Mouse (Mus musculus) CH12.LX (cell line): ENCODE measurements around the gene Lsm10. TPM values are rescaled to one million over a fixed set of nuclear protein-coding genes. Genes with fewer than 3 reads are reported as not detected.
A peak's percentile ranks its signal among the peaks of the same experiment; 100 is the strongest.

ENCODE experiments used
- DNase-seq: peaks from one replicate; pipeline ENCODE4 v3.0.0-alpha.2; 2013; ENCODE audit errors: extremely low read depth
- H3K27ac ChIP-seq: 2 replicates; pipeline ENCODE4 v1.5.1; 2012; ENCODE audit warnings: low read depth, mild to moderate bottlenecking, control low read depth, moderate library complexity; ENCODE audit not compliant: insufficient read depth
- H3K27me3 ChIP-seq: replicated peaks from 2 replicates; pipeline ENCODE3; 2012; ENCODE audit warnings: inconsistent platforms
- H3K36me3 ChIP-seq, 2 experiments: replicated peaks in 1 of 2; 2 replicates each; pipeline versions ENCODE3 to v1.6.1; 2012; ENCODE audit warnings: inconsistent platforms in 1 of 2, low read length in 1 of 2, mild to moderate bottlenecking in 1 of 2, mixed read lengths in 1 of 2, moderate library complexity in 1 of 2; ENCODE audit not compliant: control insufficient read depth in 1 of 2, insufficient read depth in 1 of 2
- H3K4me1 ChIP-seq, 2 experiments: 2 replicates each; pipeline ENCODE4 v1.6.1; 2012; ENCODE audit warnings: inconsistent platforms in 1 of 2, moderate library complexity in 1 of 2; ENCODE audit not compliant: insufficient read depth in 2 of 2, control insufficient read depth in 1 of 2
- H3K4me2 ChIP-seq: 2 replicates; pipeline ENCODE4 v1.6.1; 2012; ENCODE audit warnings: low read depth, mild to moderate bottlenecking, control low read depth; ENCODE audit not compliant: poor library complexity, insufficient read depth, severe bottlenecking
- H3K4me3 ChIP-seq, 3 experiments: fragments of 150-350 bp in 1 of 3; sonication (generic) in 1 of 3; replicated peaks in 1 of 3; 2 replicates each; pipeline versions ENCODE3 to v1.5.1; 2011 to 2012; ENCODE audit warnings: low read depth in 2 of 3, low read length in 2 of 3, mild to moderate bottlenecking in 2 of 3, moderate library complexity in 2 of 3, control low read depth in 1 of 3, improper control_type of control experiment in 1 of 3, inconsistent platforms in 1 of 3, mixed read lengths in 1 of 3; ENCODE audit not compliant: poor library complexity in 1 of 3
- H3K79me2 ChIP-seq: replicated peaks from 2 replicates; pipeline ENCODE4 v1.6.1; 2012; ENCODE audit warnings: mild to moderate bottlenecking, moderate library complexity; ENCODE audit not compliant: control insufficient read depth, poor library complexity, insufficient read depth, severe bottlenecking; ENCODE audit errors: extremely low read depth
- H3K9ac ChIP-seq: 2 replicates; pipeline ENCODE4 v1.6.1; 2012; ENCODE audit warnings: low read depth, mild to moderate bottlenecking, control low read depth, moderate library complexity; ENCODE audit not compliant: insufficient read depth
- H3K9me3 ChIP-seq: replicated peaks from 2 replicates; pipeline ENCODE3; 2012; ENCODE audit warnings: low read length, inconsistent platforms, mixed read lengths
- BHLHE40 ChIP-seq: IDR thresholded peaks from 2 replicates; pipeline ENCODE4 v1.6.1; 2011; ENCODE audit warnings: mild to moderate bottlenecking, low read depth, low read length, improper control_type of control experiment
- CHD2 ChIP-seq: IDR thresholded peaks from 2 replicates; pipeline ENCODE4 v1.6.1; 2011; ENCODE audit warnings: low read length, improper control_type of control experiment
- E2F4 ChIP-seq: IDR thresholded peaks from 2 replicates; pipeline ENCODE4 v1.6.1; 2011; ENCODE audit warnings: low read depth, low read length, improper control_type of control experiment; ENCODE audit not compliant: insufficient replicate concordance
- ELF1 ChIP-seq: IDR thresholded peaks from 2 replicates; pipeline ENCODE4 v1.6.1; 2014; ENCODE audit warnings: low read depth, mild to moderate bottlenecking, inconsistent platforms, low read length, improper control_type of control experiment
- EP300 ChIP-seq: IDR thresholded peaks from 2 replicates; pipeline ENCODE4 v1.6.1; 2011; ENCODE audit warnings: low read length, improper control_type of control experiment
- ETS1 ChIP-seq: conservative IDR thresholded peaks from 2 replicates; pipeline ENCODE4 v1.6.1; 2012; ENCODE audit warnings: low read depth, mild to moderate bottlenecking, inconsistent platforms, low read length, improper control_type of control experiment, moderate library complexity
- GABPA ChIP-seq: IDR thresholded peaks from 2 replicates; pipeline ENCODE4 v1.6.1; 2012; ENCODE audit warnings: low read depth, low read length, improper control_type of control experiment, inconsistent platforms; ENCODE audit not compliant: insufficient replicate concordance
- HCFC1 ChIP-seq: IDR thresholded peaks from 2 replicates; pipeline ENCODE4 v1.6.1; 2012; ENCODE audit warnings: low read depth, mild to moderate bottlenecking, inconsistent platforms, low read length, improper control_type of control experiment
- IRF4 ChIP-seq: IDR thresholded peaks from 2 replicates; pipeline ENCODE4 v1.6.1; 2014; ENCODE audit warnings: low read depth, mild to moderate bottlenecking, inconsistent platforms, low read length, improper control_type of control experiment
- JUN ChIP-seq: IDR thresholded peaks from 2 replicates; pipeline ENCODE4 v1.6.1; 2011; ENCODE audit warnings: low read depth, mild to moderate bottlenecking, low read length, improper control_type of control experiment, moderate library complexity; ENCODE audit not compliant: insufficient read depth
- KAT2A ChIP-seq: IDR thresholded peaks from 2 replicates; pipeline ENCODE4 v1.6.1; 2012; ENCODE audit warnings: low read length, improper control_type of control experiment, inconsistent platforms; ENCODE audit not compliant: insufficient replicate concordance
- MAFK ChIP-seq: IDR thresholded peaks from 2 replicates; pipeline ENCODE4 v1.6.1; 2011; ENCODE audit warnings: low read length, improper control_type of control experiment; ENCODE audit not compliant: insufficient replicate concordance
- MAX ChIP-seq: IDR thresholded peaks from 2 replicates; pipeline ENCODE4 v1.6.1; 2011; ENCODE audit warnings: low read length, improper control_type of control experiment
- MAZ ChIP-seq: IDR thresholded peaks from 2 replicates; pipeline ENCODE4 v1.6.1; 2012; ENCODE audit warnings: low read depth, mild to moderate bottlenecking, inconsistent platforms, low read length, improper control_type of control experiment, moderate library complexity
- MEF2A ChIP-seq: IDR thresholded peaks from 2 replicates; pipeline ENCODE4 v1.6.1; 2014; ENCODE audit warnings: low read depth, mild to moderate bottlenecking, inconsistent platforms, low read length, improper control_type of control experiment, borderline replicate concordance
- MXI1 ChIP-seq: IDR thresholded peaks from 2 replicates; pipeline ENCODE4 v1.6.1; 2011; ENCODE audit warnings: mild to moderate bottlenecking, low read depth, low read length, improper control_type of control experiment
- MYC ChIP-seq: IDR thresholded peaks from 2 replicates; pipeline ENCODE4 v1.6.1; 2011; ENCODE audit warnings: low read depth, mild to moderate bottlenecking, improper control_type of control experiment, low read length
- NELFE ChIP-seq: IDR thresholded peaks from 2 replicates; pipeline ENCODE4 v1.6.1; 2011; ENCODE audit warnings: low read depth, low read length, improper control_type of control experiment
- NRF1 ChIP-seq: IDR thresholded peaks from 2 replicates; pipeline ENCODE4 v1.6.1; 2014; ENCODE audit warnings: low read depth, mild to moderate bottlenecking, inconsistent platforms, low read length, improper control_type of control experiment, moderate library complexity
- POLR2A ChIP-seq: IDR thresholded peaks from 2 replicates; pipeline ENCODE4 v1.6.1; 2011; ENCODE audit warnings: low read depth, mild to moderate bottlenecking, improper control_type of control experiment, low read length
- POLR2AphosphoS2 ChIP-seq: IDR thresholded peaks from 2 replicates; pipeline ENCODE4 v1.6.1; 2011; ENCODE audit warnings: low read depth, low read length, improper control_type of control experiment
- RCOR1 ChIP-seq: conservative IDR thresholded peaks from 2 replicates; pipeline ENCODE4 v1.6.1; 2012; ENCODE audit warnings: low read depth, mild to moderate bottlenecking, inconsistent platforms, low read length, improper control_type of control experiment
- SIN3A ChIP-seq: IDR thresholded peaks from 2 replicates; pipeline ENCODE4 v1.6.1; 2012; ENCODE audit warnings: low read length, improper control_type of control experiment, inconsistent platforms
- SMC3 ChIP-seq: IDR thresholded peaks from 2 replicates; pipeline ENCODE4 v1.6.1; 2011; ENCODE audit warnings: low read depth, low read length, improper control_type of control experiment
- TCF12 ChIP-seq: IDR thresholded peaks from 2 replicates; pipeline ENCODE4 v1.6.1; 2014; ENCODE audit warnings: low read depth, mild to moderate bottlenecking, inconsistent platforms, low read length, improper control_type of control experiment
- UBTF ChIP-seq: IDR thresholded peaks from 2 replicates; pipeline ENCODE4 v1.6.1; 2012; ENCODE audit warnings: low read depth, mild to moderate bottlenecking, inconsistent platforms, low read length, improper control_type of control experiment, moderate library complexity
- USF1 ChIP-seq: IDR thresholded peaks from 2 replicates; pipeline ENCODE4 v1.6.1; 2014; ENCODE audit warnings: low read depth, mild to moderate bottlenecking, inconsistent platforms, low read length, improper control_type of control experiment
- USF2 ChIP-seq: conservative IDR thresholded peaks from 2 replicates; pipeline ENCODE4 v1.6.1; 2011; ENCODE audit warnings: low read depth, low read length, improper control_type of control experiment
- ZMIZ1 ChIP-seq: IDR thresholded peaks from 2 replicates; pipeline ENCODE4 v1.6.1; 2012; ENCODE audit warnings: low read depth, mild to moderate bottlenecking, inconsistent platforms, low read length, improper control_type of control experiment
- ZNF384 ChIP-seq: IDR thresholded peaks from 2 replicates; pipeline ENCODE4 v1.6.1; 2012; ENCODE audit warnings: low read depth, low read length, improper control_type of control experiment, inconsistent platforms
- dilution Hi-C: fragments of 300-500 bp; cut with MboI; formaldehyde crosslinking; loops from 2 replicates; pipeline ENCODE4 v1.14.3; 2020; ENCODE audit warnings: low sequenced_read_pairs; ENCODE audit not compliant: extremely low pct_unique_long_range_greater_than_20kb, extremely low pct_ligation_motif_present
- in situ Hi-C: fragments of 300-500 bp; cut with MboI; formaldehyde crosslinking; loops from 3 replicates; pipeline ENCODE4 v1.14.3; 2019; ENCODE audit warnings: low sequenced_read_pairs, low pct_ligation_motif_present, low pct_unique_long_range_greater_than_20kb, mixed read lengths
- polyA plus RNA-seq: library from polyadenylated mRNA; unstranded; fragments of >175 nt; gene quantifications from 2 replicates; pipeline ENCODE4 v1.2.1, GENCODE M21; 2012; ENCODE audit warnings: low read depth; ENCODE audit not compliant: insufficient read length
- total RNA-seq, 2 experiments: library from RNA; depleted of rRNA; stranded (reverse); fragments of 300-350 nt in 1 of 2; fragments of >200 nt in 1 of 2; gene quantifications; 2 replicates each; pipeline ENCODE4 v1.2.3; 2012 to 2014

The Lsm10 gene
- 48.4 and 52.1 TPM in 2 replicates for total RNA-seq (2012; rRNA removed)
- total RNA-seq (2014; rRNA removed): 54.1 and 63.9 TPM in 2 replicates
- 38.1 and 49.2 TPM in 2 replicates for polyA plus RNA-seq

DNA sequence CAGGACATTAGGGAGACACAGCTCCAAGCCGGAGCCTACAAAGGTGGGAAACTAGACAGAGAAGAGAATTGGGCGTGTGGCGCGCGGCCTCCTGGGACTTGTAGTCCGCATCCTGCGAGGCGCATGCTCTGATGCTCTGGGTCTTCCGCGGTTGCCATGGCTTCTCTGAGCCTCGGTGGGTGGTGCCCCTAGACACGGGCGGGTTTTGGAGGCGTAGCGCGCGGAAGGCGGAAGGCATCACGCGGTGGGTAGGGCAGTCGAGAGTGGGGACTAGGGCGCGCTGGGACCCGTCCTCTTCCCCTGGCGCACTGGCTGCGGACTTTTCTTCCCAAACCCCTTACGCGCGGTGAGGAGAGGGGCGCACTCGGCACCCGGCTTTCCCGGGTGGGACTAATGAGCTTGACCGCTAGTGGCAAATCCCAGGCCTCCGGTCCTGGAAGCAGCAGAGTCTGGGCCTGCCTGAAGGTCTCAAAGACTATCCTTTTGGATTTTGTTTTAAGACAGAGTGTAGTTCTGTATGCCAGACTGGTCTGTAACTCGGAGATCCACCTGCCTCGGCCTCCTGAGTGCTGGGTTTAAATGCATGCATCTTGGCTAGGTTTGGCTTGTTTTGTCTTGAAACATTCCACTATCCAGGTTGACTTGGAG, at the start of gene Lsm10:
TSS of gene Lsm10 (plus strand) at position 160 of the 648 bp plus-strand sequence.
- in situ Hi-C loops: no loop called here
- dilution Hi-C loops: no loop called here
- peak; percentile 98 for DNase-seq

GRCm38 (mm10) chr4:126046851-126047585, 49.4 kb upstream of the Lsm10 start, which contains the start of gene Mrps15:
Gene Mrps15 (plus strand): TSS chr4:126046925.
- Histone ChIP-seq H3K4me2 (peak within 1 kb of the TSS; percentile 72), H3K27me3 (peaks cover 1% of the 10 kb centered on the region), H3K9me3 (no peaks in the 10 kb centered on the region), H3K4me1 (peaks cover 5 to 13% of the 10 kb centered on the region in 2 experiments), H3K27ac (peak within 1 kb of the TSS; percentile 76), H3K79me2 (peaks cover 3% of the 10 kb centered on the region; the same call in 1 of the 2 replicates), H3K9ac (peak within 1 kb of the TSS; percentile 70), H3K4me3 (peak within 1 kb of the TSS; percentile 71 to 99 (median 94)), H3K36me3 (peaks cover 17 to 34% of the 10 kb centered on the region in 2 experiments)
- dilution Hi-C loops: no loop called here
- peak; percentile 94 for DNase-seq
- in situ Hi-C loops: no loop called here
- TF ChIP-seq MAX (no peak), ETS1 (no peak; the same call in 1 of the 2 replicates), GABPA (peak; percentile 22; the same call in 1 of the 2 replicates), MAFK (no peak), SIN3A (peak; percentile 96), UBTF (no peak; the same call in 1 of the 2 replicates), MXI1 (peak; percentile 87), NELFE (peak; percentile 58; the same call in 1 of the 2 replicates), MAZ (no peak), E2F4 (no peak), EP300 (no peak), ZNF384 (no peak), MYC (no peak), CHD2 (no peak), KAT2A (peak; percentile 92; the same call in 1 of the 2 replicates), SMC3 (no peak), TCF12 (peak; percentile 67), BHLHE40 (no peak), IRF4 (peak; percentile 80)

More for the DNA sequence above, at the start of gene Lsm10:
- H3K27ac ChIP-seq: 0 out of 2 replicates have a peak within 1 kb of the TSS, but pooled peaks have one; percentile 18
- no peak for TF ChIP-seq BHLHE40
- TF ChIP-seq ELF1: peak; percentile 91
- peak; percentile 90; the same call in 1 of the 2 replicates for TF ChIP-seq ZMIZ1
- peak; percentile 94 for TF ChIP-seq HCFC1
- TF ChIP-seq ETS1: no peak
- peak; percentile 40; the same call in 1 of the 2 replicates for TF ChIP-seq GABPA
- TF ChIP-seq KAT2A: peak; percentile 82; the same call in 1 of the 2 replicates
- peak; percentile 84 for TF ChIP-seq POLR2A
- TF ChIP-seq MAZ: 0 out of 2 replicates have a peak, but pooled peaks have one; percentile 38
- peak; percentile 78; the same call in 1 of the 2 replicates for TF ChIP-seq TCF12
- TF ChIP-seq USF1: 0 out of 2 replicates have a peak, but pooled peaks have one; percentile 22
- no peak for TF ChIP-seq RCOR1
- TF ChIP-seq SIN3A: peak; percentile 90
- peak; percentile 83 for TF ChIP-seq MAX
- peak; percentile 90 for TF ChIP-seq NRF1
- peak; percentile 88 for TF ChIP-seq NELFE
- TF ChIP-seq JUN: no peak
- TF ChIP-seq MXI1: peak; percentile 95
- TF ChIP-seq MEF2A: 0 out of 2 replicates have a peak, but pooled peaks have one; percentile 29
- TF ChIP-seq IRF4: 0 out of 2 replicates have a peak, but pooled peaks have one; percentile 16
- peak; percentile 47; the same call in 1 of the 2 replicates for TF ChIP-seq POLR2AphosphoS2
- TF ChIP-seq ZNF384: no peak
- no peak for TF ChIP-seq USF2
- peak within 1 kb of the TSS; percentile 67 for H3K4me2 ChIP-seq
- peaks cover 17 to 43% of the 10 kb centered on the region in 2 experiments for H3K4me1 ChIP-seq
- no peaks in the 10 kb centered on the region for H3K27me3 ChIP-seq
- H3K36me3 ChIP-seq: peaks cover 14 to 38% of the 10 kb centered on the region in 2 experiments
- H3K9ac ChIP-seq: peak within 1 kb of the TSS; percentile 99
- H3K9me3 ChIP-seq: no peaks in the 10 kb centered on the region
- peak within 1 kb of the TSS; percentile 70 to 95 (median 82) for H3K4me3 ChIP-seq
- H3K79me2 ChIP-seq: peaks cover 11% of the 10 kb centered on the region
